Mouse (Mus musculus): Measurements from ENCODE around the gene 2010109A12Rik. TPM values are rescaled to one million over a fixed set of nuclear protein-coding genes. Genes with fewer than 3 reads are reported as not detected.

2010109A12Rik gene
- polyA plus RNA-seq, 1 experiment from 2014 or later = 1.1 TPM

DNA sequence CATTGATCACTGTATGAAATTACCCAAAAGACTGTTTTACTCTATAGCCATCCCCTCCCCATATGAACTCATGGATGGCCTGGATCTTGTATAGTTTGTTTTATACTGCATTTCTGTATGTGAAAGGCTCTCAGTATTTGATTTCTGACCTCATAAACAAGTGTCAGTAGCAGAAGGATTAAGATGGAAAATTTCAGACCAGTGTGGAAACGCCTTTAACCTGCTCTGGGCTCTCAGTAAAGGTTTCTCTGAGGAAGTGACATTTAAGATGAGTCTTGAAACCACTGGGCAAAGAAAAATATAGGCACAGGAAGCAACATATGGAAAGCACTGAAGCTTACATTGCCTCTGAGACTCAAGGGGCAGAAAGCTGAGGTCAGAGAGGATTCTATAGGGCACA, 1.2 kb downstream of the 2010109A12Rik start:
- no peak overlapping the region for H3K9ac ChIP-seq (ENCODE audit: low read length)
- no peaks in the 10 kb centered on the region for H3K27me3 ChIP-seq (ENCODE audit: control insufficient read depth, insufficient read depth, low read length)
- no peak overlapping the region for H3K27ac ChIP-seq (replicated peaks)
- TF ChIP-seq EP300 (optimal IDR thresholded peaks at IDR 0.05) (no peak), CTCF (IDR thresholded peaks at IDR 0.05; ENCODE audit: low read depth) (no peak)
- 50% methylated on average over 1 of the region's 1 CpGs for WGBS
- no peaks in the 10 kb centered on the region for H3K4me1 ChIP-seq (replicated peaks; ENCODE audit: control insufficient read depth, insufficient read depth)
- no peaks in the 10 kb centered on the region for H3K9me3 ChIP-seq (ENCODE audit: control insufficient read depth, low read length)
- DNase-seq (ENCODE audit: low spot score) (no peak), ATAC-seq (ENCODE audit: low FRiP score, low TSS enrichment) (no peak)
- no peak overlapping the region for H3K4me3 ChIP-seq (ENCODE audit: low read depth, low read length)
- no peak overlapping the region for H3K4me2 ChIP-seq (replicated peaks; ENCODE audit: low read depth)
- H3K36me3 ChIP-seq (ENCODE audit: control insufficient read depth, insufficient read depth, low read length) = no peaks in the 10 kb centered on the region

DNA sequence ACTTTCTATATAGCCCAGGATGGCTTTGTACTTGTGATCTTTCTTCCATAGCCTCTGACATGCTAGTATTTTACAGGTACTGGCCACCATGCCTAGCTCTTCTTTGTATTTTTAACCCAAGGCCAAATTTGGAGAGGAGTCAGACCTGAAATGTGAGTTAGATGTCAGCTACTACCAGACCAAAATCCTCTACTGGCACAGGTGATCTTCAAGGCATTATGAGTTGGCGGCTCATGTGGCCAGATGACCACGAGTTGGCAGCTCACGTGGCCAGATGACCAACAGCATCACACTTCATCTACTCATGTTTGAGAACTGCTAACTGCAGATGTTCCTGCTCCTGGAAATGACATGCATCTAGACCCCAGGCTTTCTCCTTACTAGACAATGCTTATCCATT, 12.1 kb downstream of the 2010109A12Rik start:
- no peaks in the 10 kb centered on the region for H3K9me3 ChIP-seq (ENCODE audit: control insufficient read depth, low read length)
- no peaks in the 10 kb centered on the region for H3K36me3 ChIP-seq (ENCODE audit: control insufficient read depth, insufficient read depth, low read length)
- TF ChIP-seq CTCF (IDR thresholded peaks at IDR 0.05; ENCODE audit: low read depth) (no peak), EP300 (optimal IDR thresholded peaks at IDR 0.05) (no peak)
- 83% methylated on average over 3 of the region's 3 CpGs for WGBS
- H3K4me3 ChIP-seq (ENCODE audit: low read depth, low read length) = no peak overlapping the region
- H3K27ac ChIP-seq (replicated peaks) = no peak overlapping the region
- H3K9ac ChIP-seq (ENCODE audit: low read length) = no peak overlapping the region
- H3K27me3 ChIP-seq (ENCODE audit: control insufficient read depth, insufficient read depth, low read length) = no peaks in the 10 kb centered on the region
- ATAC-seq (ENCODE audit: low FRiP score, low TSS enrichment) = no peak
- no peak for DNase-seq (ENCODE audit: low spot score)
- no peak overlapping the region for H3K4me2 ChIP-seq (replicated peaks; ENCODE audit: low read depth)
- H3K4me1 ChIP-seq (replicated peaks; ENCODE audit: control insufficient read depth, insufficient read depth) = no peaks in the 10 kb centered on the region

DNA sequence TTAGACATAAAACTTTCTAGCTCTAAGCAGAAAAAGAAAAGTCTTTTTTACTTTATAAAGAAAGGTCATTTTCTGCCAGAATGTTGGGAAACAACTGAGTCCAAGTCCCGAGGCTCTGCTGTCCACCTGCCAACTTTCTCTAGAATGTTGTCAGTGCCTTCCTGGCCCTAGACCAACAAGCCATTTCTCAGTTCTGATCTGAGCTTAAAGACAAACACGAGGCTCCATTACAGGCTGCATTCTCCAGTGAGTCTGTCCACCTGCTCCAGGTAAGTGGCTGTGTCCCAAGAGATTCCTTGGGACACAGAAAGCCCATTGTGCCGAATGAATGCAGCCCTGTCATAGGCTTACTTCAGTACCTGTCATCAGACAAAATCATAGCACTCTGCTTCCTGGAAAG, 15.3 kb downstream of the 2010109A12Rik start:
- ATAC-seq (ENCODE audit: low FRiP score, low TSS enrichment) (0 out of 2 replicates have a peak, but pooled peaks have one; percentile 51), DNase-seq (ENCODE audit: low spot score) (peak; percentile 14)
- 28% methylated on average over 3 of the region's 3 CpGs for WGBS

DNA sequence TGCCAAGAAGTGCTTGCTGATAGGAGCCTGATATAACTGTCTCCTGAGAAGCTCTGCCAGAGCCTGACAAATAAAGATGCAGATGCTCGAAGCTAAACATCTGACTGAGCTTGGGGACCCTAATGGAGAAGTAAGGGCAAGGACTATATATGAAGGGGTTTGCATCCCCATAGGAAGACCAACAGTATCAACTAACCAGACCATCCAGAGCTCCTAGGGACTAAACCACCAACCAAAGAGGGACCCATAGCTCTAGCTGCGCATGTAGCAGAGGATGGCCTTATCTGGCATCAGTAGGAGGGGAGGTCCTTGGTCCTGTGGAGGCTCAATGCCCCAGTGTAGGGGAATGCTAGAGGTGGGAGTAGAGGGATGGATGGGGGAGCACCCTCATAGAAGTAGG, 18.2 kb downstream of the 2010109A12Rik start:
- no peaks in the 10 kb centered on the region for H3K27me3 ChIP-seq (ENCODE audit: control insufficient read depth, insufficient read depth, low read length)
- ATAC-seq (ENCODE audit: low FRiP score, low TSS enrichment) = no peak

More for the DNA sequence above, 15.3 kb downstream of the 2010109A12Rik start:
- no peaks in the 10 kb centered on the region for H3K9me3 ChIP-seq (ENCODE audit: control insufficient read depth, low read length)
- H3K9ac ChIP-seq (ENCODE audit: low read length) = no peak overlapping the region
- no peak overlapping the region; the same call in 1 of the 2 replicates for H3K4me2 ChIP-seq (replicated peaks; ENCODE audit: low read depth)
- no peaks in the 10 kb centered on the region for H3K27me3 ChIP-seq (ENCODE audit: control insufficient read depth, insufficient read depth, low read length)
- H3K27ac ChIP-seq (replicated peaks) = no peak overlapping the region
- no peaks in the 10 kb centered on the region for H3K4me1 ChIP-seq (replicated peaks; ENCODE audit: control insufficient read depth, insufficient read depth)
- no peak overlapping the region for H3K4me3 ChIP-seq (ENCODE audit: low read depth, low read length)
- TF ChIP-seq CTCF (IDR thresholded peaks at IDR 0.05; ENCODE audit: low read depth) (no peak), EP300 (optimal IDR thresholded peaks at IDR 0.05) (no peak)
- H3K36me3 ChIP-seq (ENCODE audit: control insufficient read depth, insufficient read depth, low read length) = no peaks in the 10 kb centered on the region

DNA sequence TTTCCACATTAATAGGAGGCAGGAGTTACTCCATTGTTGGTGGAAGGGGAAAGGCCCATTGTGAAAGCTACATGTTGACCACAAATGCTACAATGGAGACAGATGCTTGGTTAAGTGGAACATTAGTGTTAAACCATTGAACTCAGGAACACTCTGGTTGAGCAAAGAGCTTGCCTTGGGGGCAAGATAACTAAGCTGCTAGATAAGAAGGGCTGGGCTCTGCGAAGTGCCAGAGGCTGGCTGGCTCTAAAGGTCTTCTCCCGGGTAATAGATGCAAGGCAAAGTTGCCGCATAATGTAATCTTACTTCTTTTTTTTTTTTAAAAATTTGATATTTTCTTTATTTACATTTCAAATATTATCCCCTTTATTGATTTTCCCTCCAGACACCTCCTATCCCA, 20.8 kb downstream of the 2010109A12Rik start:
- Histone ChIP-seq H3K9me3 (ENCODE audit: control insufficient read depth, low read length) (no peaks in the 10 kb centered on the region), H3K36me3 (ENCODE audit: control insufficient read depth, insufficient read depth, low read length) (no peaks in the 10 kb centered on the region), H3K9ac (ENCODE audit: low read length) (no peak overlapping the region), H3K27ac (replicated peaks) (no peak overlapping the region), H3K4me1 (replicated peaks; ENCODE audit: control insufficient read depth, insufficient read depth) (no peaks in the 10 kb centered on the region), H3K4me2 (replicated peaks; ENCODE audit: low read depth) (no peak overlapping the region), H3K4me3 (ENCODE audit: low read depth, low read length) (no peak overlapping the region), H3K27me3 (ENCODE audit: control insufficient read depth, insufficient read depth, low read length) (no peaks in the 10 kb centered on the region)
- 78% methylated on average over 3 of the region's 3 CpGs for WGBS
- no peak for TF ChIP-seq CTCF (IDR thresholded peaks at IDR 0.05; ENCODE audit: low read depth)
- no peak for TF ChIP-seq EP300 (optimal IDR thresholded peaks at IDR 0.05)
- no peak for DNase-seq (ENCODE audit: low spot score)
- no peak for ATAC-seq (ENCODE audit: low FRiP score, low TSS enrichment)

More for the DNA sequence above, 18.2 kb downstream of the 2010109A12Rik start:
- Histone ChIP-seq H3K4me1 (replicated peaks; ENCODE audit: control insufficient read depth, insufficient read depth) (no peaks in the 10 kb centered on the region), H3K4me3 (ENCODE audit: low read depth, low read length) (no peak overlapping the region), H3K36me3 (ENCODE audit: control insufficient read depth, insufficient read depth, low read length) (no peaks in the 10 kb centered on the region), H3K4me2 (replicated peaks; ENCODE audit: low read depth) (no peak overlapping the region), H3K9ac (ENCODE audit: low read length) (no peak overlapping the region), H3K27ac (replicated peaks) (no peak overlapping the region), H3K9me3 (ENCODE audit: control insufficient read depth, low read length) (no peaks in the 10 kb centered on the region)
- no peak for DNase-seq (ENCODE audit: low spot score)
- WGBS = 70% methylated on average over 2 of the region's 2 CpGs
- TF ChIP-seq CTCF (IDR thresholded peaks at IDR 0.05; ENCODE audit: low read depth) (no peak), EP300 (optimal IDR thresholded peaks at IDR 0.05) (no peak)

DNA sequence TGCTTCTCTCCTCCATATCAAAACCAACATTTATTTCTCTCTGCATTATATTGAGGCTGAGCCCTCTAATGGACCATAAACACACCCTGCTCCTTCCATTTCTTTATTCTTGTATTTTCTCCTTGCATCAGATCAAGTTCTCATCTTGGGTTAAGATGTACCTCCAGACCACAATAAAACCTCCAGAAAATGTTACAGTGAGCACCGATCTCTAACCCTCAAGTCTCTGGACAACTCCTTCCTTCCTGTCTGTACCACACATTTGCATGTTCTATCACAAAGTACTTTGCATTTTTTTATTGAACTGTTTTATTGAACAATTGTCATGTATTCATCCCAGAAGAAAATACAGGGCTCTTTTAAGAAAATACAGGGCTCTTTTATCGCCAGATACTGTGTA, 23.2 kb downstream of the 2010109A12Rik start:
- Histone ChIP-seq H3K4me1 (replicated peaks; ENCODE audit: control insufficient read depth, insufficient read depth) (no peaks in the 10 kb centered on the region), H3K4me2 (replicated peaks; ENCODE audit: low read depth) (no peak overlapping the region), H3K9ac (ENCODE audit: low read length) (no peak overlapping the region), H3K27ac (replicated peaks) (no peak overlapping the region), H3K9me3 (ENCODE audit: control insufficient read depth, low read length) (no peaks in the 10 kb centered on the region), H3K27me3 (ENCODE audit: control insufficient read depth, insufficient read depth, low read length) (no peaks in the 10 kb centered on the region), H3K36me3 (ENCODE audit: control insufficient read depth, insufficient read depth, low read length) (no peaks in the 10 kb centered on the region), H3K4me3 (ENCODE audit: low read depth, low read length) (no peak overlapping the region)
- WGBS = 85% methylated on average over 2 of the region's 2 CpGs
- ATAC-seq (ENCODE audit: low FRiP score, low TSS enrichment) (no peak), DNase-seq (ENCODE audit: low spot score) (no peak)
- TF ChIP-seq EP300 (optimal IDR thresholded peaks at IDR 0.05) (no peak), CTCF (IDR thresholded peaks at IDR 0.05; ENCODE audit: low read depth) (no peak)

Data from stomach, postnatal 0 days (tissue).